Mouse (Mus musculus): ENCODE data around the gene Upp2.

DNA sequence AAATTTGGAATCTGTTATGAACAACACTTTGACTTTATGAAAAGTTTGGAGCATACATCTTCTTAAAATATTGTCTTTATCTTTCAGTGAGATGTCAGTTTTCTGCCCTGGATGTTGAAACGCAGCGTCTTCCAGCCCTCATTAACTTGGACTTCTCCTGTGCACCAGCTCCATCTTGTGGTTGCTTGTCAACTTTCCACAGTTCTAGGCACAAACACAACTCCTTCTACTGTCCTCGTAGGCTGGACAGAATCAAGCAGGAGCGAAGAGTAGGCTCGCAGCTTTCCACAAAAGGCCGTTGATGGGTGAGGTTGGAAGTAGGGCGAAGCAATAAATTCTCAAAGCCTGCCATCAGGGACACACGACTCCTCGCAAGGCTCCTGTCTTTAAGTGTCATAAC lies 100.9 kb downstream of the Upp2 start:
- peak; percentile 66 for TF ChIP-seq CTCF (IDR thresholded peaks at IDR 0.05; ENCODE audit: low read depth, low read length)
- TF ChIP-seq POLR2A (IDR thresholded peaks at IDR 0.05; ENCODE audit: extremely low read depth, insufficient read depth, low read length) = no peak
